In the genomic region with DNA sequence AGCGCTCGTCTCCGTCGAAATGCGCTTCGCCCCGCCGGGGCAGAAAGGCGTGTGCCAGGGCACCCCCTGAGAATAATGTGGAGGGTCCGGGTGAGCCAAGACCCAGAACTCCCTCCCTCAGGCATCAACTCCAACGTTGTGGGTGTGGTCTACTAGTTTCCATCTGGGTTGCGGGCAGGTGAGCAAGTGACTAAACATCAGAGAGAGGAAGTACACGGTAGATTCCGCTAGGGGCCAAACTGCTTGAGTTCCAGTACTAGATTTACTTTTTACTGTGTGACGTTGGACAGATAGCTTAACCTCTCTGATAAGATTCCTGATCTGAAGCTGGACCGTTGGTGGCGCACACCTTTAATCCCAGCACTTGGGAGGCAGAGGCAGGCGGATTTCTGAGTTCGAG, we compare ENCODE assay signal across 9 mouse cellular contexts. TPM values are rescaled to one million over a fixed set of nuclear protein-coding genes. Genes with fewer than 3 reads are reported as not detected.
DNase-seq lines count a peak whose midpoint lies in the region; ATAC-seq and TF ChIP-seq lines count a peak whose summit lies in the region.
"Had no signal": no experiment of that assay in that cellular context is flagged by ENCODE, and none has a peak within 500 bp of the region (broad histone marks: within the 10 kb centered on the region; RNA-seq: fewer than 3 reads in every experiment).

No protein-coding gene starts in this region.

- H3K4me1 ChIP-seq in testis, adult 2 months (ENCODE audit: control insufficient read depth, insufficient read depth, low read length): peaks cover 27% of the 10 kb centered on the region
- peaks cover 24% of the 10 kb centered on the region for H3K4me1 ChIP-seq in forebrain, embryonic 13.5 days
- H3K4me1 ChIP-seq in liver, embryonic 12.5 days: peaks cover 49% of the 10 kb centered on the region
- H3K4me1 ChIP-seq in stomach, embryonic 15.5 days: peaks cover 40% of the 10 kb centered on the region

- no peak for DNase-seq in testis, postnatal 14 days (ENCODE audit: low spot score)
- no peak for DNase-seq in frontal cortex, adult 2 months (ENCODE audit: extremely low spot score in 1 of 2, low spot score in 1 of 2)
- DNase-seq in kidney, adult 11 months: no peak
- no peak for DNase-seq in layer of hippocampus, adult 18-20 months (ENCODE audit: low spot score in 2 of 2)
- DNase-seq: left cerebral cortex, postnatal 4 days had no signal

- no peaks in the 10 kb centered on the region for H3K36me3 ChIP-seq in testis, adult 2 months (ENCODE audit: control insufficient read depth, insufficient read depth, low read length)
- no peaks in the 10 kb centered on the region for H3K36me3 ChIP-seq in forebrain, embryonic 13.5 days (ENCODE audit: poor library complexity, severe bottlenecking)
- H3K36me3 ChIP-seq in liver, embryonic 12.5 days: no peaks in the 10 kb centered on the region
- no peaks in the 10 kb centered on the region for H3K36me3 ChIP-seq in stomach, embryonic 15.5 days

- no peak for ATAC-seq in forebrain, embryonic 13.5 days
- ATAC-seq in liver, embryonic 12.5 days: no peak
- no peak for ATAC-seq in stomach, embryonic 15.5 days (ENCODE audit: insufficient read depth, low FRiP score, low read depth)

- no peak overlapping the region for H3K27ac ChIP-seq in testis, adult 2 months (ENCODE audit: control insufficient read depth, insufficient read depth, low read depth, low read length)
- H3K27ac ChIP-seq in forebrain, embryonic 13.5 days: no peak overlapping the region
- H3K27ac ChIP-seq in liver, embryonic 12.5 days: no peak overlapping the region
- H3K27ac ChIP-seq in stomach, embryonic 15.5 days: no peak overlapping the region

- H3K9me3 ChIP-seq in forebrain, embryonic 13.5 days (replicated peaks): no peaks in the 10 kb centered on the region
- H3K9me3 ChIP-seq in liver, embryonic 12.5 days (replicated peaks): no peaks in the 10 kb centered on the region
- no peaks in the 10 kb centered on the region for H3K9me3 ChIP-seq in stomach, embryonic 15.5 days

- TF ChIP-seq CTCF in testis, adult 2 months (IDR thresholded peaks at IDR 0.05; ENCODE audit: control insufficient read depth, insufficient read depth, insufficient replicate concordance, low read depth, low read length): no peak

- TF ChIP-seq POLR2A in testis, adult 2 months (IDR thresholded peaks at IDR 0.05; ENCODE audit: control insufficient read depth, low read depth, low read length): no peak

- peak overlapping the region; percentile 39 for H3K4me2 ChIP-seq in forebrain, embryonic 13.5 days
- peak overlapping the region; percentile 53 for H3K4me2 ChIP-seq in liver, embryonic 12.5 days
- peak overlapping the region; percentile 49 for H3K4me2 ChIP-seq in stomach, embryonic 15.5 days

- WGBS in forebrain, embryonic 13.5 days: 26% methylated on average over 19 of the region's 19 CpGs
- WGBS in liver, embryonic 12.5 days (ENCODE audit: insufficient replicate concordance): 15% methylated on average over 19 of the region's 19 CpGs
- WGBS in stomach, embryonic 15.5 days: 26% methylated on average over 19 of the region's 19 CpGs

- H3K4me3 ChIP-seq in testis, adult 2 months (ENCODE audit: control insufficient read depth, low read depth, low read length): peak overlapping the region; percentile 16
- H3K4me3 ChIP-seq in forebrain, embryonic 13.5 days: 0 out of 2 replicates have a peak overlapping the region, but pooled peaks have one; percentile 9
- H3K4me3 ChIP-seq in liver, embryonic 12.5 days: peak overlapping the region; percentile 10
- peak overlapping the region; percentile 22 for H3K4me3 ChIP-seq in stomach, embryonic 15.5 days (replicated peaks)

- no peaks in the 10 kb centered on the region; the same call in 1 of the 2 replicates for H3K27me3 ChIP-seq in testis, adult 2 months (ENCODE audit: control insufficient read depth, insufficient read depth, low read length)
- peaks cover 64% of the 10 kb centered on the region for H3K27me3 ChIP-seq in forebrain, embryonic 13.5 days
- H3K27me3 ChIP-seq in liver, embryonic 12.5 days (replicated peaks): peaks cover 91% of the 10 kb centered on the region
- H3K27me3 ChIP-seq in stomach, embryonic 15.5 days (replicated peaks): peaks cover 48% of the 10 kb centered on the region

- H3K9ac ChIP-seq in forebrain, embryonic 13.5 days: peak overlapping the region; percentile 30; the same call in 1 of the 2 replicates
- H3K9ac ChIP-seq in liver, embryonic 12.5 days: no peak overlapping the region
- H3K9ac ChIP-seq in stomach, embryonic 15.5 days: no peak overlapping the region

RNA-seq across cellular contexts. Expression of a gene that starts 7.5 kb away (rescaled TPM):
- 256 and 289 TPM in 2 replicates for polyA plus RNA-seq in testis, adult 2 months (2012; rRNA removed)
- not detected in 2 replicates for polyA plus RNA-seq in forebrain, embryonic 13.5 days (2015; fragmentation: Nextera tagmentation; extraction: Ambion mirVana)
- 0.22 and 0.70 TPM in 2 replicates for polyA plus RNA-seq in liver, embryonic 12.5 days (2016; fragmentation: Nextera tagmentation; extraction: Ambion mirVana)
- 0.72 and 1.1 TPM in 2 replicates for polyA plus RNA-seq in stomach, embryonic 15.5 days (2015; fragmentation: Nextera tagmentation; extraction: Ambion mirVana)
- polyA plus RNA-seq in frontal cortex, adult 2 months (2012; rRNA removed): 0.60 and 0.80 TPM in 2 replicates
- total RNA-seq in layer of hippocampus, adult 18-20 months (2021): under 1 TPM in 1 of 2 experiments, not detected in 1; 0.54 TPM

RNA-seq across cellular contexts. Expression of a gene that starts 15.7 kb away (rescaled TPM):
- polyA plus RNA-seq in testis, adult 2 months (2012; rRNA removed): 0.08 TPM in 1 of 2 replicates, not detected in the other
- 0.21 and 0.30 TPM in 2 replicates for polyA plus RNA-seq in forebrain, embryonic 13.5 days (2015; fragmentation: Nextera tagmentation; extraction: Ambion mirVana)
- polyA plus RNA-seq in liver, embryonic 12.5 days (2016; fragmentation: Nextera tagmentation; extraction: Ambion mirVana): not detected in 2 replicates
- 0.08 TPM in 1 of 2 replicates, not detected in the other for polyA plus RNA-seq in stomach, embryonic 15.5 days (2015; fragmentation: Nextera tagmentation; extraction: Ambion mirVana)
- polyA plus RNA-seq in frontal cortex, adult 2 months (2012; rRNA removed): 0.04 TPM in 1 of 2 replicates, not detected in the other
- under 1 TPM; 0.28 to 0.32 TPM for total RNA-seq in layer of hippocampus, adult 18-20 months (2021)

RNA-seq across cellular contexts. Expression of a gene that starts 17.9 kb away (rescaled TPM):
- 0.58 and 0.93 TPM in 2 replicates for polyA plus RNA-seq in testis, adult 2 months (2012; rRNA removed)
- polyA plus RNA-seq in forebrain, embryonic 13.5 days (2015; fragmentation: Nextera tagmentation; extraction: Ambion mirVana): 2.5 TPM in 2 replicates
- polyA plus RNA-seq in liver, embryonic 12.5 days (2016; fragmentation: Nextera tagmentation; extraction: Ambion mirVana): 0.24 and 0.31 TPM in 2 replicates
- 2.4 and 3.1 TPM in 2 replicates for polyA plus RNA-seq in stomach, embryonic 15.5 days (2015; fragmentation: Nextera tagmentation; extraction: Ambion mirVana)
- 3.6 and 3.9 TPM in 2 replicates for polyA plus RNA-seq in frontal cortex, adult 2 months (2012; rRNA removed)
- total RNA-seq in layer of hippocampus, adult 18-20 months (2021): 1 to 10 TPM; 2.9 TPM

RNA-seq across cellular contexts. Expression of a gene that starts 27.9 kb away (rescaled TPM):
- 32.4 and 49.6 TPM in 2 replicates for polyA plus RNA-seq in testis, adult 2 months (2012; rRNA removed)
- polyA plus RNA-seq in forebrain, embryonic 13.5 days (2015; fragmentation: Nextera tagmentation; extraction: Ambion mirVana): 20.5 and 21.3 TPM in 2 replicates
- polyA plus RNA-seq in liver, embryonic 12.5 days (2016; fragmentation: Nextera tagmentation; extraction: Ambion mirVana): 5.7 and 6.1 TPM in 2 replicates
- 13.4 and 14.9 TPM in 2 replicates for polyA plus RNA-seq in stomach, embryonic 15.5 days (2015; fragmentation: Nextera tagmentation; extraction: Ambion mirVana)
- 70.8 and 70.9 TPM in 2 replicates for polyA plus RNA-seq in frontal cortex, adult 2 months (2012; rRNA removed)
- 10 to 100 TPM; 69.1 to 70.7 TPM for total RNA-seq in layer of hippocampus, adult 18-20 months (2021)

RNA-seq across cellular contexts. Expression of a gene that starts 36.1 kb away (rescaled TPM):
- 2.0 and 2.1 TPM in 2 replicates for polyA plus RNA-seq in testis, adult 2 months (2012; rRNA removed)
- 6.5 and 9.9 TPM in 2 replicates for polyA plus RNA-seq in forebrain, embryonic 13.5 days (2015; fragmentation: Nextera tagmentation; extraction: Ambion mirVana)
- 0.57 and 0.99 TPM in 2 replicates for polyA plus RNA-seq in liver, embryonic 12.5 days (2016; fragmentation: Nextera tagmentation; extraction: Ambion mirVana)
- polyA plus RNA-seq in stomach, embryonic 15.5 days (2015; fragmentation: Nextera tagmentation; extraction: Ambion mirVana): 2.4 and 2.7 TPM in 2 replicates
- polyA plus RNA-seq in frontal cortex, adult 2 months (2012; rRNA removed): 341 and 351 TPM in 2 replicates
- 100 to 1,000 TPM; 243 to 245 TPM for total RNA-seq in layer of hippocampus, adult 18-20 months (2021)

Comparison
In these comparisons a context has a peak if more than half of its experiments do, and no peak if none do; other contexts are left out.
1. RNA of a gene that starts 7.5 kb away (polyA plus RNA-seq): 256 to 289 TPM in testis, adult 2 months; 0.72 to 1.1 TPM in stomach, embryonic 15.5 days, 0.22 to 0.70 TPM in liver, embryonic 12.5 days, 0.60 to 0.80 TPM in frontal cortex, adult 2 months and not detected in forebrain, embryonic 13.5 days; every median in the first group is over 100 times any median in the second.
2. Peak in every context shown above with its lines, with median percentiles within 50 percentile points of each other: H3K4me3 ChIP-seq and H3K4me2 ChIP-seq.